Mouse (Mus musculus) heart, adult 2 months (tissue): ENCODE measurements at regions not wholly inside any gene's neighbourhood (a gene's known extent, or its start where the extent isn't known, plus 50 kb on each side); places are given as distances from the start of the nearest gene placed in this dataset.

Experiments
- CTCF ChIP-seq: fragments of 200-600 bp; IDR thresholded peaks from 2 replicates; pipeline ENCODE4 v1.8.1; 2022; ENCODE audit warnings: antibody characterized with exemption, mild to moderate bottlenecking, moderate library complexity
- EP300 ChIP-seq: fragments of 200-500 bp; IDR thresholded peaks from 2 replicates; pipeline ENCODE4 v1.6.1; 2011; ENCODE audit warnings: low read depth, low read length, control low read depth; ENCODE audit not compliant: insufficient read depth
- POLR2A ChIP-seq: fragments of 200-500 bp; IDR thresholded peaks from 2 replicates; pipeline ENCODE4 v1.6.1; 2011; ENCODE audit warnings: mild to moderate bottlenecking, low read depth, low read length, control low read depth; ENCODE audit not compliant: insufficient read depth

DNA sequence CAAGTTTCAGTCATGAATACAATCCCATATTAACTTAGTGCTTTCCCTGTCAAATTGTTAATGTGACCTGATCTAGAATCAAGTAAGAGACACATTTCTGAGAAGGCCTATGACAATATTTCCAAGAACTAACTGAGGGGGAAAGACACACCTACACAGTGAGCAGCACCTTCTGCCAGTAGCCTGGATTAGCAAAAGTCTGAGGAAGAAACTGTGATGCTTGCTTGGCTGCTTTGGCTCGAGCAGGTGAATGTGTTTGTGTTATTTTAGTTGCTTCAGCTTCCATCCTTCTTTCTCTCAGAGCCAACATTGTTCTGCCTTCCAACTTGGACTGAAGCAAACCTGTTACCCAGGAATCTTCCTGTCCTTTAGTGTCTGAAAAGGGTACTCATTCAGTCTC, 1347.7 kb downstream of the Stim2 start:
- TF ChIP-seq CTCF, result no peak
- TF ChIP-seq EP300, result no peak
- no peak for TF ChIP-seq POLR2A
